Mouse (Mus musculus) embryonic facial prominence, embryonic 11.5 days (tissue): Measurements from ENCODE around the gene Timm29. TPM values are rescaled to one million over a fixed set of nuclear protein-coding genes. Genes with fewer than 3 reads are reported as not detected.

ENCODE experiments used
- ATAC-seq: fragments of 200-750 bp; cut with Nextera tagmentation; replicated peaks from 2 replicates; pipeline ENCODE4 v1.8.0; 2017; ENCODE audit warnings: low read depth; ENCODE audit not compliant: insufficient number of reproducible peaks, low FRiP score, low TSS enrichment
- DNase-seq: peaks from one replicate; pipeline ENCODE4 v3.0.0-alpha.2; 2015; ENCODE audit warnings: low spot score
- H3K27ac ChIP-seq: fragments of 300-500 bp; sonication (generic); replicated peaks from 2 replicates; pipeline ENCODE4 v1.5.1; 2014; ENCODE audit warnings: mild to moderate bottlenecking, low read depth, low read length, control low read depth
- H3K27me3 ChIP-seq: fragments of 300-500 bp; sonication (generic); 2 replicates; pipeline ENCODE4 v1.6.1; 2014; ENCODE audit warnings: mild to moderate bottlenecking, low read length, moderate library complexity, mixed read lengths; ENCODE audit not compliant: control insufficient read depth, insufficient read depth
- H3K36me3 ChIP-seq: fragments of 300-500 bp; sonication (generic); replicated peaks from 2 replicates; pipeline ENCODE4 v1.6.1; 2014; ENCODE audit warnings: low read depth, mild to moderate bottlenecking, low read length, moderate library complexity, mixed read lengths; ENCODE audit not compliant: control insufficient read depth, insufficient read depth
- H3K4me1 ChIP-seq: fragments of 300-500 bp; sonication (generic); 2 replicates; pipeline ENCODE4 v1.6.1; 2014; ENCODE audit warnings: low read length, mixed read lengths; ENCODE audit not compliant: control insufficient read depth, insufficient read depth
- H3K4me2 ChIP-seq: fragments of 300-500 bp; sonication (generic); 2 replicates; pipeline ENCODE4 v1.6.1; 2014; ENCODE audit warnings: low read depth, mild to moderate bottlenecking, control low read depth, low read length, moderate library complexity
- H3K4me3 ChIP-seq: fragments of 300-500 bp; sonication (generic); 2 replicates; pipeline ENCODE4 v1.5.1; 2014; ENCODE audit warnings: low read depth, low read length, control low read depth
- H3K9ac ChIP-seq: fragments of 300-500 bp; sonication (generic); replicated peaks from 2 replicates; pipeline ENCODE4 v1.6.1; 2014; ENCODE audit warnings: mild to moderate bottlenecking, control low read depth, low read length
- H3K9me3 ChIP-seq: fragments of 300-500 bp; sonication (generic); replicated peaks from 2 replicates; pipeline ENCODE4 v1.6.1; 2016; ENCODE audit warnings: mild to moderate bottlenecking, low read length, inconsistent platforms, mixed read lengths; ENCODE audit not compliant: control insufficient read depth
- WGBS: fragments of 180-500 bp; shearing (Covaris S2); extraction: QIAGEN DNeasy Blood & Tissue Kit; methylation state at CpG from one replicate; pipeline ENCODE4 v1.1.7; 2014; 5-methylcytosine and 5-hydroxymethylcytosine counted together
- polyA plus RNA-seq: library from polyadenylated mRNA; unstranded; fragments of >200 nt; fragmentation: Nextera tagmentation; extraction: Ambion mirVana; gene quantifications from 2 replicates; pipeline ENCODE4 v1.2.1, GENCODE M21; 2014

Gene Timm29
- polyA plus RNA-seq = 51.2 and 52.9 TPM in 2 replicates

DNA sequence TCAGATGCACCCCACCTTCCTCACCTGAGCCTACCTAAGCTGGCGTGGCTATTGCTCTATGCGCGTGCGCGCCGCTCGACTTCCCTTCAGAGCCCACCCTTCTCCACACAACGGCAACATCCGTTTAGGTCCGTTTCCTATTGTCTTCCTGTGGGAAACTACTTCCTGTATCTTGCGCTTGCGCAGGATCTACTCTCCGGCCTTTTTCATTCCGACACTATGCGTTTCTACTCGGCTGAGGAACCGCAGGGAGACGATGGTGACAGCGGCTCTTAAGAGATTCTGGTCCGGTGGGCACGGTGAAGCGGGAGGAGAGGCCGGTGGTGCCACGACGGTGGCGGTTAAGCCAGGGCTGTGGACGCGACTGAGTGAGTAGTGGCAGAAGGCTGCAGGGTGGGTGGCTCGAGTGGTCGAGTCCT, at the start of gene Timm29, which contains the start of gene Yipf2:
Timm29 (plus strand) TSS at position 20 of the 419 bp plus-strand sequence.
Yipf2 (minus strand) TSS at position 126 of the 419 bp plus-strand sequence.
- peak within 1 kb of the TSS; percentile 94 for H3K4me2 ChIP-seq
- H3K9ac ChIP-seq = peak within 1 kb of the TSS; percentile 90
- no peaks in the 10 kb centered on the region for H3K27me3 ChIP-seq
- H3K4me1 ChIP-seq = no peaks in the 10 kb centered on the region; the same call in 1 of the 2 replicates
- H3K4me3 ChIP-seq = peak within 1 kb of the TSS; percentile 84
- no peaks in the 10 kb centered on the region for H3K9me3 ChIP-seq
- WGBS = under 1% methylated on average over 30 of the region's 30 CpGs
- peak within 1 kb of the TSS; percentile 47 for H3K27ac ChIP-seq
- H3K36me3 ChIP-seq = peaks cover 10% of the 10 kb centered on the region
- peak; percentile 98 for DNase-seq
- ATAC-seq = peak; percentile 89

DNA sequence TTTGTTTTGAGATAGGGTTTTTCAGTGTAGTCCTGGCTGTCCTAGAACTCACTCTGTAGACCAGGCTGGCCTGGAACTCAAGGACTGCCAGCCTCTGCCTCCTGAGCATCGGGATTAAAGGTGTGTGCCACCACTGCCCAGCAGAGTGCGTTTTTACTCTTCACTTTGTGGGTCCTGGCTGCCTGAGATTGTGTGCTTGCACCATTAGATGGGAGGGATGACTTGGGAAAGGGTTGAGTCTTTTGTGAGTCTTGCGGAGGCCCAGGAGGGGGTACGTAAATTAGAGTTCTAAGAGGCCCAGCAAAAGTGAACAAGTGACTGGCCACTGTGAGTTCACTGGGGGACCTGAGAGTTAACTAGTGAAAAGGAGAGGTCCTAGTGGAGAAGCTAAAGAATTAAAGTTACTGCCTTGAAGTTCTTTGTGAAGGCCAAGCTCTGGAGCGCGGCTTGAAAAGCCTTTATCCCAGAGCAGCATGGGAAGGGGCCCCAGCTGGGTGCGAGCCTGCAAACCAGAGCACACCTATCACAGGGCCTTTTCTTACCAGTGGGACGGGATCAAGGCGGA, 47.1 kb upstream of the Timm29 start:
- WGBS = 5% methylated on average over 9 of the region's 9 CpGs

GRCm38 (mm10) chr9:21545916-21546788, 46.4 kb upstream of the Timm29 start:
- Histone ChIP-seq H3K27ac (peak overlapping the region; percentile 91), H3K4me3 (peak overlapping the region; percentile 79), H3K4me1 (no peaks in the 10 kb centered on the region), H3K36me3 (no peaks in the 10 kb centered on the region), H3K27me3 (no peaks in the 10 kb centered on the region), H3K9ac (peak overlapping the region; percentile 64), H3K9me3 (no peaks in the 10 kb centered on the region), H3K4me2 (peak overlapping the region; percentile 57)
- ATAC-seq (peak; percentile 92), DNase-seq (peak; percentile 100)
- WGBS = under 1% methylated on average over 66 of the region's 67 CpGs

More for the DNA sequence above, 47.1 kb upstream of the Timm29 start:
- H3K9me3 ChIP-seq = no peaks in the 10 kb centered on the region
- H3K27me3 ChIP-seq = no peaks in the 10 kb centered on the region
- peak overlapping the region; percentile 91 for H3K27ac ChIP-seq
- peak overlapping the region; percentile 64 for H3K9ac ChIP-seq
- ATAC-seq (peak; percentile 83), DNase-seq (peak; percentile 89)
- no peaks in the 10 kb centered on the region for H3K36me3 ChIP-seq
- no peaks in the 10 kb centered on the region for H3K4me1 ChIP-seq
- peak overlapping the region; percentile 57 for H3K4me2 ChIP-seq
- peak overlapping the region; percentile 79 for H3K4me3 ChIP-seq

- Histone ChIP-seq H3K9ac (peak within 1 kb of the TSS; percentile 98), H3K4me1 (no peaks in the 10 kb centered on the region), H3K27ac (peak within 1 kb of the TSS; percentile 96), H3K4me2 (peak within 1 kb of the TSS; percentile 58), H3K4me3 (peak within 1 kb of the TSS; percentile 79), H3K36me3 (no peaks in the 10 kb centered on the region), H3K27me3 (no peaks in the 10 kb centered on the region), H3K9me3 (no peaks in the 10 kb centered on the region)
- DNase-seq (no peak), ATAC-seq (no peak)
- under 1% methylated on average over 25 of the region's 52 CpGs for WGBS
Measured at GRCm38 (mm10) chr9:21546789-21547074, 45.8 kb upstream of the Timm29 start, which contains the start of gene Carm1. Gene Carm1, plus strand, starts transcription at chr9:21546894.

DNA sequence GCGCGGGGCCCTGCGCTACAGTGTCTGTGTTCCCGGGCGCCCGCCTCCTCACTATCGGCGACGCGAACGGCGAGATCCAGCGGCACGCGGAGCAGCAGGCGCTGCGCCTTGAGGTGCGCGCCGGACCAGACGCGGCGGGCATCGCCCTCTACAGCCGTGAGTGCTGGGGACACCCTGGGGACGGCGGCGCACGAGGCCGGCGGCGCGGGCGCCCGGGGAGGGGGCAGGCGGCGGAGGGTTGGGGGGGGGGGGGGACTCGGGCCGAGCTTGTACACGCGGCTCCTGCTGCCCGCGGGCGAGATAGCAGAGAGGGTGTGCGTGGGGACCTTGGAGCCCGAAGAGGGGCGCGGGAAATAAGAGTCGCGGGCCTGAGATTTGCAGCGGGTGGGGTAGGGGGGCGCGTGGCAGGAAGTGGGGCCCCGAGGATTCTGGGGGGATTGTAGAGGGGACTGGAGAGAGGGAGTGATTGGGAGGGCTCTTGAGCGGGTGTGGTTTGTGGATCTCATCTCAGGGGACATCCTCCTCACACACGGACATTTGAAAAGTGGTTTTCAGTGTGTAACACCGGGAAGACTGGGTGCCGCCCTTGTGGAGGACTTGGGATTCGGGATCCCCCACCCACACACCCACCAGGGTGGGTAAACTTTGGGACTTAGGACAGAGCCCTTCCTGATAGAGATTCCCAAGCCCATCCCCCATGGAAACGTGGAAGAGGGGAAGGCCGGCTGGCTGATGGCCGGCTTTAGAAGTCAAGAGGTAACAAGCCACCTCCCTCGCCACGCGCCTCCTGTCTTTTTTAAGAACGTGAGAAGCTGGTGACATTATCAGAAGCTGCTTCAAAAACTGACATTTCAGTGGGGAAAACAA, 45.2 kb upstream of the Timm29 start:
- Histone ChIP-seq H3K9me3 (no peaks in the 10 kb centered on the region), H3K27ac (peak overlapping the region; percentile 96), H3K36me3 (no peaks in the 10 kb centered on the region), H3K4me2 (peak overlapping the region; percentile 58), H3K9ac (peak overlapping the region; percentile 98), H3K4me1 (no peaks in the 10 kb centered on the region), H3K4me3 (peak overlapping the region; percentile 79), H3K27me3 (no peaks in the 10 kb centered on the region)
- ATAC-seq (peak; percentile 7), DNase-seq (peak; percentile 61)
- WGBS = under 1% methylated on average over 59 of the region's 66 CpGs

DNA sequence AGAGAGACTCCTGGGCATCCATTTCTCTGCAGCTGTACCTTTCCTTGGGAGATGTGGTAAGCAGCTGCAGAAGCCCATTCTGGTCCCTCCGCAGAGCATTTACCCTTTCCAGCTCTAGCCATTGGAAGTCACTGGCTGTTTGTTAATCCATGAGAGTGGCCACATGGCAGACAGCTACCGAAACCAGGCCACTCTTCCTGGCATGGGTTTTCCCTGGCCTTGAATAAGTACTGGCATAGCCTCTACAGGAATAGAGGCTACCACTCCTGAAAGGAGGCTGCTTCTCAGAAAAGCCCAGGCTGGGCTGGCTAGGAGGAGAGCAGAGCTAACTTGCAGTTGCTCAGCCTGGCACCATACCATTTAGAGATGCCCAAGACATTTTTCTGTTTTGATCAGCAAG, 41.5 kb upstream of the Timm29 start:
- no peaks in the 10 kb centered on the region for H3K4me1 ChIP-seq
- H3K4me3 ChIP-seq = no peak overlapping the region
- 98% methylated on average over 2 of the region's 2 CpGs for WGBS
- ATAC-seq = no peak
- no peak overlapping the region for H3K9ac ChIP-seq
- H3K36me3 ChIP-seq = no peaks in the 10 kb centered on the region
- no peak overlapping the region for H3K4me2 ChIP-seq
- H3K27ac ChIP-seq = no peak overlapping the region
- DNase-seq = no peak
- H3K9me3 ChIP-seq = no peaks in the 10 kb centered on the region
- H3K27me3 ChIP-seq = no peaks in the 10 kb centered on the region

- H3K4me3 ChIP-seq = no peak overlapping the region
- H3K9ac ChIP-seq = no peak overlapping the region
- H3K27ac ChIP-seq = no peak overlapping the region
- DNase-seq = no peak
- no peak for ATAC-seq
- no peak overlapping the region for H3K4me2 ChIP-seq
- H3K36me3 ChIP-seq = no peaks in the 10 kb centered on the region
- H3K4me1 ChIP-seq = no peaks in the 10 kb centered on the region
- WGBS = 82% methylated on average over 6 of the region's 6 CpGs
- H3K9me3 ChIP-seq = no peaks in the 10 kb centered on the region
- no peaks in the 10 kb centered on the region for H3K27me3 ChIP-seq
Measured at GRCm38 (mm10) chr9:21553607-21554273, 38.8 kb upstream of the Timm29 start.
